Mouse (Mus musculus) brown adipose tissue, adult 24 weeks (tissue): ENCODE measurements at regions not wholly inside any gene's neighbourhood (a gene's known extent, or its start where the extent isn't known, plus 50 kb on each side); places are given as distances from the start of the nearest gene placed in this dataset.

Source experiments
- H3K27ac ChIP-seq: fragments of 200-500 bp; replicated peaks from 2 replicates; pipeline ENCODE4 v1.5.1; 2012; ENCODE audit warnings: low read depth, mild to moderate bottlenecking, low read length
- H3K4me1 ChIP-seq: fragments of 200-500 bp; 2 replicates; pipeline ENCODE4 v1.6.1; 2012; ENCODE audit warnings: low read length, mixed read lengths; ENCODE audit not compliant: control insufficient read depth, insufficient read depth, insufficient read length
- H3K4me3 ChIP-seq: fragments of 200-500 bp; 2 replicates; pipeline ENCODE4 v1.5.1; 2012; ENCODE audit warnings: low read depth, mild to moderate bottlenecking, low read length, moderate library complexity; ENCODE audit not compliant: insufficient read depth

DNA sequence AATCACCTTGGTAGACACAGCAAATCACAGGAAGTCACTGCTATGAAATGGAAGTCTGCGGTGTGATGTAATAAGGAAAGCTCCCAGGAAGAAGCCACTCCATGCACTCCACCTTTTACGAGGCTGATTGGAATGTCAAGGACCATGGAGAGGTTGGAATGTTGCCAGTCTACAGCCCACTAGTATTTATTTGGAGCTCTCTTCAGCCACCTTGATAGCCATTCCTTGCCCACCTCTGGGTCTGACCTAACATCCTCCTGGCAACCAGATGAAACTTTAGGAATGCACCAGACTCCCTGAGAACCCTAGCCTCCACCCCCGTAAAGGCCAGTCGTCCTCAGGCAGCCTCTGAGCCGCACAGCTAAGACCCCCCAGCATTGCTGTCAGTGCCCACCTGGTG is 68.7 kb upstream of the Bod1 start:
- H3K4me3 ChIP-seq, result no peak overlapping the region
- H3K4me1 ChIP-seq, result peaks cover 27% of the 10 kb centered on the region
- H3K27ac ChIP-seq, result no peak overlapping the region

- H3K4me3 ChIP-seq, result no peak overlapping the region
- peaks cover 27% of the 10 kb centered on the region for H3K4me1 ChIP-seq
- no peak overlapping the region for H3K27ac ChIP-seq
Measured at GRCm38 (mm10) chr11:31742160-31742559, 70.5 kb upstream of the Bod1 start.

DNA sequence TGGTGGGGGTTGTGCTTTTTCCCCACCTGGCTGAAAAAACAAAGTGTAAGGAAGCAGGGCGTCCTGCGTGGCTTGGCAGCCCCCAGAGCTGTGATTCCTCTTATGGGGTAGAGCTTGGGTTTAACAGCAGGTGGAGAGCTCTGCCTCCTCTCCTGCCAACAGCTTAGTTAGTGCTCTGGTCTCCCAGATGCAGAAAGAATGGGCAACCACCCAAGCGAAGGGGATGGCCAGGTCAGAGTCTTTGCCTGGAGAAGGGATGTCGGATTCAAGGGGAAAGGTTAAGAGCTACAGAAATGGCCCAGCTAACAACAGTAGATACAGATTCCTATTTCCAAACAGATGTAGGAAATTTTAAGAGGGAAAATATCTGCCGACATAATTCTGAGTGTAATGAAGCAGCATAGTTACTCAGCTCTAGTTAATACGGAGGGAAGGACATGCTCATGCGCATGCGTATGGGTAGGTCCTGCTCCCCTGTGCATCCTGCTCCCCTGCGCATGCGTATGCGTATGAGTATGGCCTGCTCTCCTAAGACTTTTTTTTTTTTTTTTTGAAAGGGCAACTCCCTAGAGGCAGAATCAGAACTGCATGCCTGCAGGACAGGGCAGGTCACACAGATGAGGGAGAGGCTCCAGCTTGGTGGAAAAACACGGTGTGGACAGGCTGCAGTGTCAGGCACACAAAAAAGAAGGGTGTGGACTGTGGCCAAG is 72.5 kb upstream of the Bod1 start:
- no peak overlapping the region for H3K27ac ChIP-seq
- no peak overlapping the region for H3K4me3 ChIP-seq
- peaks cover 14% of the 10 kb centered on the region for H3K4me1 ChIP-seq

GRCm38 (mm10) chr11:31745028-31745865 is 73.6 kb upstream of the Bod1 start:
- peaks cover 13% of the 10 kb centered on the region for H3K4me1 ChIP-seq
- no peak overlapping the region for H3K4me3 ChIP-seq
- H3K27ac ChIP-seq, result no peak overlapping the region

DNA sequence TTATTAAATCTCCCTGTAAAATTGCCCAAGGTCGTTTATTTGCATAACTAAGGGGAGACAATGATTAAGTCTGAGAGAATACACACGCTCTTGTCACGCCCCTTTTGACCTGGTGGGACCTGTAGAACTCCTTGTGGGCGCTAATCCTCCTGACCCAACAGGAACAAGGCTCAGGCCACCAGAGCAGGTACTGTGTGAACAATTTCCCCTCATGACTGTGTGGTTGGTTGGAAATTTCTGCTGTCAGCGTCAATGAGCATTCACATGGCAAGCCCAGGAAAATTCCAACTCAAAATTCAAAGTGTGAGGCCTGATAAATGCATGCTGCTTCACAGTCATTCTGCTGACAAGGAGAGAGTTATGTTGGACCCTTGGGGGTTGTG is 74.2 kb upstream of the Bod1 start:
- Histone ChIP-seq H3K4me3 (no peak overlapping the region), H3K4me1 (peaks cover 13% of the 10 kb centered on the region), H3K27ac (no peak overlapping the region)

DNA sequence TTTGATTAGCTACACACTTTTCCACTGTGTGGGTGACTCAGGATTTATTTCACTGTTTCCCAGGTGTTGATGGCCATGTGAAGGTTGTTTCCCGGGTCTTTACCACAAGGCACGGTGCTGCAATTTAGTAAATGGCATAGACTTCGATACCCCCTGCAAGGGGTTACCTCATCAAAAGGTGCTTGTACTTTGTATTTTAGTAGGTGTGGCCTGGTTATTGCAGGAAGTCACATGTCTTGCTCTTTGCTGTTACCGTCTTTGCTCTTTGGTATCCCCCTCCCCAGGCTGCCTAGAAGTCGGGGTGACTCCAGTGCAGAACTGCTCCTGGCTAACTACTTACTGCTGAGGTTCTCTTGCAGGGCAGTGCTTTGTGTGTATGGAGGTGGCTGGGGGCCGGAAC is 74.8 kb upstream of the Bod1 start:
- H3K4me1 ChIP-seq, result peaks cover 13% of the 10 kb centered on the region
- H3K27ac ChIP-seq, result no peak overlapping the region
- no peak overlapping the region for H3K4me3 ChIP-seq

GRCm38 (mm10) chr11:31746939-31747338 is 75.3 kb upstream of the Bod1 start:
- Histone ChIP-seq H3K4me1 (peaks cover 13% of the 10 kb centered on the region), H3K27ac (no peak overlapping the region), H3K4me3 (no peak overlapping the region)

DNA sequence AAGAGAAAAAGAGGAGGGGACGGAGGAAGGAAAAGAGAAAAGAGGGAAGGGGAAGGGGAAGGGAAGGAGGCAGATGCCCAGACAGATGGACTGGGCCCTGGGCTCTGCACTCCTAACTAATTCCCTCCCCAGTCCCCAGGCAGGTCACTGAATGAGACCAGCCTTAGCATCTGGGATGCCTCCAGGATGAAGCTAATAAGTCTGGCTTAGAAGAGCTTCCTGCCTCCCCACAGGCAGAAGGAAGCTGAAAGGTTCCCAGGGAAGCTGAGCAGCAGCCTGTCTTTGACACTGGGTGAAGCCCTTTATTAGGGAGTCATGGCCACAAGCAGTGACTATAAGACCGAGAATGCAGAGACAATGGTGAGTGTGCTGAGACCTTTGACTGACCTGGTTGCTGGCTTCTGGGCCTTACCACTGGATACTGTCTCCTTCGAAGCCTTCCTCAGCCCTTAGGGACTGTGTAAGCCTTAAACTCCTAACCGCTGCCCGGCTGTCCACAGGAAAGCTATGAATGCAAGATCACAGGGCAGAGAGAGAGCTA is 76.7 kb upstream of the Bod1 start:
- Histone ChIP-seq H3K4me3 (no peak overlapping the region), H3K4me1 (peaks cover 7% of the 10 kb centered on the region), H3K27ac (no peak overlapping the region)

DNA sequence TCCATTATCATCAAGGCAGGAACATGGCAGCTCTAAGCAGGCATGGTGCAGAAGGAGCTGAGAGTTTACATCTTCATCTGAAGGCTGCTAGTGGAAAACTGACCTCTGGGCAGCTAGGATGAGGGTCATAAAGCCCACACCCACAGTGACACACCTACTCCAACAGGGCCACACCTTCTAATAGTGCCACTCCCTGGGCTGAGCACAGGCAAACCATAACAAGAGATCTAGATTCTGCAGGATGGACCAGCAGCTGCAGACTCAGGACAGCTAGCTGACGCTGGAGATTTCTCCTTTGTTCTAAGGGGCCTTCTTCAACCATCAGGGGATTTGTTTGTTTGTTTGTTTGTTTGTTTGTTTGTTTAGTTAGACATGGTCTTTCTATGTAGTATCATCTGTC is 79.6 kb upstream of the Bod1 start:
- Histone ChIP-seq H3K27ac (no peak overlapping the region), H3K4me3 (no peak overlapping the region), H3K4me1 (no peaks in the 10 kb centered on the region)

- Histone ChIP-seq H3K4me1 (no peaks in the 10 kb centered on the region), H3K27ac (no peak overlapping the region), H3K4me3 (no peak overlapping the region)
Measured at GRCm38 (mm10) chr11:31753211-31753610, 81.5 kb upstream of the Bod1 start.

GRCm38 (mm10) chr11:31753711-31754161 is 82.1 kb upstream of the Bod1 start:
- no peaks in the 10 kb centered on the region for H3K4me1 ChIP-seq
- H3K27ac ChIP-seq, result no peak overlapping the region
- no peak overlapping the region for H3K4me3 ChIP-seq

- Histone ChIP-seq H3K4me3 (no peak overlapping the region), H3K4me1 (0 out of 2 replicates have a peak, but pooled peaks cover 3% of the 10 kb centered on the region), H3K27ac (no peak overlapping the region)
Measured at GRCm38 (mm10) chr11:31754416-31754815, 82.7 kb upstream of the Bod1 start.

DNA sequence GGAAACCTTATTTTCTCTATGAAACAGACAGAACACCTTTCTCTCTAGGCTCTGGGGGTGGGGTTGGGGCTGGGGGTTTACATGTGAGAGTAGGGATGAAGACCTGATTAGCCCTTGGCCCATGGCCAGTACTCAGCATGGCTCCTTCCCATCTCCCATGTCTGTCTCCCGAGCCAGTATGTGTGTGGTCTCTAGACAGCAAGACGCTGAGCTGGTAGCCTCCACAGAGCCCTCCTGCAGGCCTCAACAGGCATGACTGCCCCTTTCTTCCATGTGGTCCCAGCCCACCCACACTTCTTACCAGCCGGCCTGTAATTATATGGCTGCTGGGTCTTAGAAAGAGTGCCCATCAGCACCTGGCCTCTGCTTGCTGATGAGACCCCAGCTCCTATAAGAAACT is 84.2 kb upstream of the Bod1 start:
- Histone ChIP-seq H3K4me3 (no peak overlapping the region), H3K27ac (no peak overlapping the region), H3K4me1 (peaks cover 12% of the 10 kb centered on the region; the same call in 1 of the 2 replicates)

- Histone ChIP-seq H3K4me3 (no peak overlapping the region), H3K4me1 (peaks cover 12% of the 10 kb centered on the region; the same call in 1 of the 2 replicates), H3K27ac (no peak overlapping the region)
Measured at GRCm38 (mm10) chr11:31756355-31757145, 84.9 kb upstream of the Bod1 start.
